In genomic region chr1:186880391-186880790, GRCm38 (mm10) we compare ENCODE assay signal across 34 mouse cellular contexts.
"Had no signal": no experiment of that assay in that cellular context is flagged by ENCODE, and none has a peak within 500 bp of the region (broad histone marks: within the 10 kb centered on the region; RNA-seq: fewer than 3 reads in every experiment).

No protein-coding gene starts in this region.

- H3K4me2 ChIP-seq: heart, embryonic 12.5 days; heart, embryonic 13.5 days; heart, embryonic 15.5 days; hindbrain, embryonic 12.5 days; hindbrain, embryonic 13.5 days; hindbrain, embryonic 14.5 days; hindbrain, embryonic 15.5 days; intestine, embryonic 15.5 days; kidney, embryonic 15.5 days had no signal

- H3K9me3 ChIP-seq: heart, embryonic 12.5 days; heart, embryonic 13.5 days; heart, embryonic 15.5 days; hindbrain, embryonic 10.5 days; hindbrain, embryonic 12.5 days; hindbrain, embryonic 13.5 days; hindbrain, embryonic 15.5 days; intestine, embryonic 15.5 days; kidney, embryonic 15.5 days had no signal

- ATAC-seq: hindbrain, embryonic 16.5 days; hindbrain, postnatal 0 days; inflammation-experienced regulatory T-cells, adult 6 months; intestine, embryonic 15.5 days; intestine, embryonic 16.5 days; intestine, postnatal 0 days had no signal

- H3K4me3 ChIP-seq: heart, embryonic 12.5 days; heart, embryonic 13.5 days; heart, embryonic 15.5 days; hindbrain, embryonic 10.5 days; hindbrain, embryonic 12.5 days; hindbrain, embryonic 13.5 days; hindbrain, embryonic 15.5 days; intestine, embryonic 15.5 days; kidney, embryonic 15.5 days; layer of hippocampus, adult 2 months; left cerebral cortex, adult 2 months had no signal

- H3K36me3 ChIP-seq: heart, embryonic 12.5 days; heart, embryonic 13.5 days; heart, embryonic 15.5 days; hindbrain, embryonic 10.5 days; hindbrain, embryonic 12.5 days; hindbrain, embryonic 13.5 days; hindbrain, embryonic 15.5 days; intestine, embryonic 15.5 days; kidney, embryonic 15.5 days had no signal

- H3K27me3 ChIP-seq: heart, embryonic 12.5 days; heart, embryonic 13.5 days; heart, embryonic 15.5 days; hindbrain, embryonic 12.5 days; hindbrain, embryonic 15.5 days; intestine, embryonic 15.5 days; kidney, embryonic 15.5 days had no signal

- H3K9ac ChIP-seq: heart, embryonic 12.5 days; heart, embryonic 13.5 days; heart, embryonic 15.5 days; hindbrain, embryonic 12.5 days; hindbrain, embryonic 13.5 days; hindbrain, embryonic 14.5 days; hindbrain, embryonic 15.5 days; intestine, embryonic 15.5 days; kidney, embryonic 15.5 days had no signal

- H3K27ac ChIP-seq: heart, embryonic 13.5 days; heart, embryonic 15.5 days; hindbrain, embryonic 10.5 days; hindbrain, embryonic 12.5 days; hindbrain, embryonic 13.5 days; hindbrain, embryonic 14.5 days; hindbrain, embryonic 15.5 days; hindbrain, postnatal 0 days; intestine, embryonic 15.5 days; kidney, embryonic 15.5 days; kidney, postnatal 0 days; layer of hippocampus, adult 2 months; left cerebral cortex, adult 2 months had no signal

- DNase-seq: heart, postnatal 10 days; heart, postnatal 14 days; heart, postnatal 36 days; heart, postnatal 4 days; kidney, adult 11 months; kidney, adult 18-20 months; kidney, adult 2 months; kidney, adult 8-10 months; kidney, adult 9 months; kidney, postnatal 10 days; kidney, postnatal 14 days; kidney, postnatal 25 days; kidney, postnatal 36 days; kidney, postnatal 4 days; layer of hippocampus, adult 9-11 months; layer of hippocampus, postnatal 36 days had no signal

- H3K4me1 ChIP-seq: heart, embryonic 12.5 days; heart, embryonic 13.5 days; heart, embryonic 15.5 days; hindbrain, embryonic 10.5 days; hindbrain, embryonic 12.5 days; hindbrain, embryonic 13.5 days; hindbrain, embryonic 15.5 days; intestine, embryonic 15.5 days; kidney, embryonic 15.5 days had no signal
